Mouse (Mus musculus) yolk sac, embryonic 10.5 days (tissue): ENCODE results near the gene Slc12a1.

Experiments
- DNase-seq: peaks from one replicate; pipeline ENCODE4 v3.0.0-alpha.2; 2017; ENCODE audit warnings: low spot score

Gene Slc12a1

GRCm38 (mm10) chr2:125254630-125255029, 102.3 kb downstream of the Slc12a1 start:
- DNase-seq, result no peak

GRCm38 (mm10) chr2:125255886-125256285, 103.6 kb downstream of the Slc12a1 start:
- DNase-seq, result no peak

GRCm38 (mm10) chr2:125259230-125260120, 107.2 kb downstream of the Slc12a1 start:
- DNase-seq, result no peak

GRCm38 (mm10) chr2:125260326-125260725, 108.0 kb downstream of the Slc12a1 start:
- no peak for DNase-seq

GRCm38 (mm10) chr2:125263056-125263455, 110.8 kb downstream of the Slc12a1 start:
- DNase-seq, result no peak

GRCm38 (mm10) chr2:125263753-125264152, 111.4 kb downstream of the Slc12a1 start:
- DNase-seq, result no peak

- DNase-seq, result no peak
Observed at GRCm38 (mm10) chr2:125268876-125269275, 116.6 kb downstream of the Slc12a1 start.

GRCm38 (mm10) chr2:125275617-125276016, 123.3 kb downstream of the Slc12a1 start:
- DNase-seq, result no peak

GRCm38 (mm10) chr2:125276692-125277091, 124.4 kb downstream of the Slc12a1 start:
- DNase-seq, result no peak

- DNase-seq, result peak; percentile 62
Observed at GRCm38 (mm10) chr2:125278474-125278873, 126.2 kb downstream of the Slc12a1 start.
